Mouse (Mus musculus): ENCODE results near the gene Ccdc183.

Gene Ccdc183

DNA sequence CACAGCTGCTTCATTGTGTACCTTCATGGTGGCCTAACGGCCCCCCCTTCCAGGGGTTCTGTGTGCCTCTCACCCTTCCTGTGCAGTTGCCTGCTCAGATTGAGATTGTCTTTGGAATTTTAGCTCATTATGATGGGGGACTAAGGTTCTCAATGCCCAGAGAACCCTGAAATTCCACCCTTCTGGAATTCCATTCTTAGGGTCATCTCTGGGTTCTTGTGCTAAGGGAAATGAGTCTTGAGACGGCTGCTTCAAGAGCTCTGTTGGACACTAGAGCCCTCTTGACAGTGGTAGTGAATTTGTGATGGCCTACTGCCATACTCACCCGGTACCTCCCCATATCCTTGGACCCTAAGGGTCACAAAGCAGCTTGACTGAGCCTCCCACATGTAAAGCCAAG is at the start of gene Ccdc183:
TSS of gene Ccdc183 (minus strand) at position 101 of the 400 bp plus-strand sequence.
- DNase-seq (ENCODE audit: low spot score), result no peak

DNA sequence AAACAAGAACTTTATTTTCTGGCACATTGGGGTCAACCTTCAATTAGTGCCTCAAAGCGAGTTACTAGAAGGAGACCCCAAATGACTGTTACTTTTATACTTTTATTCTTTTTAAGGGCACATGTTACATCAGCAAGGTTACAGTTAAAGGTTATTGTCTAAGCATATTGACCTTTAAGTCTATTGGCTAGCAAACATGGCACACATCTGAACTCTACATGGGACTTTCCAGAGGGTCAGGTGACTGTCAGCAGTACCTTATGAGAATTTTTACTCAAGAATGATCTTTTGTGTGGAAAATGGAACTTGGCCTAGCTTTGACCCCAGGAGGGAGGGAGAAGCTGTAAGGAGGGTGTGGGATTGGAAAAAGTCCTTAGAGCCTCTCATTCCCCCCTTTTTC is 49.0 kb upstream of the Ccdc183 start:
- no peak for DNase-seq (ENCODE audit: low spot score)

DNA sequence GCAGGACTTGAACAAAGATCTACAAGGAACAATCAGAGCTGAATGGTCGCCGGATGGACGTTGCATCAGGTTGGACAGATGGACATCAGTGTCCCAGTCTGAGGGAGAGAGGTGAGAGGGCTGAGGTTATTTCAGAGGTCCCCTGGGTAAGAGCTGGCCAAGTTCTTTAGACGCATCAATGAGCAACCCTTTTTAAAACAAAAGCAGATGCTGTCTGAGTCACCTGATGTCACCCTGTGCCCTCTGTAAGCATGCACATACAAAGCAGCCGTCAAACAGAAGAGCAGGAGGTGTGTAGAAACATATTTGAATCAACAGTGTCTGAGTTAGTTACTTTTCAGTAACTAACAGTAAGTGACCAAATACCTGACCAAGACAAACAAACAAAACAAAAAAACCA is 46.6 kb upstream of the Ccdc183 start:
- DNase-seq (ENCODE audit: low spot score), result no peak

DNA sequence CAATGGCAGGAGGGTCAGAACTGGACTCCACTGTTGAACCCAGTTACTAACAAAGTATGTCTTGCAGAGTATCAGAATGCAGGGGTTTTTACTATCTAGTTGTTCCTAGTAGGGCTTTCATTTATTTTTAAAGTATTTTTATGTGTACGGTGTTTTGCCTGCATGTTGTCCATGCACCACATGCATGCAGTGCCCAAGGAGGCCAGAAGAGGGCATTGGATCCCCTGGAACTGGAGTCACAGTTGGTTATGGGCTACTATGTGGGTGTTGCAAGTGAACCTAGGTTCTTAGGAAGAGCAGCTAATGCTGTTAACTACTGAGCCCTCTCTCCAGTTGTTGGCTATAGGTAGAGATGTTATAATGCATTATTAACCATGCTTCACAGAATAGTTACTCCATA is 46.0 kb upstream of the Ccdc183 start:
- DNase-seq (ENCODE audit: low spot score), result peak; percentile 69

DNA sequence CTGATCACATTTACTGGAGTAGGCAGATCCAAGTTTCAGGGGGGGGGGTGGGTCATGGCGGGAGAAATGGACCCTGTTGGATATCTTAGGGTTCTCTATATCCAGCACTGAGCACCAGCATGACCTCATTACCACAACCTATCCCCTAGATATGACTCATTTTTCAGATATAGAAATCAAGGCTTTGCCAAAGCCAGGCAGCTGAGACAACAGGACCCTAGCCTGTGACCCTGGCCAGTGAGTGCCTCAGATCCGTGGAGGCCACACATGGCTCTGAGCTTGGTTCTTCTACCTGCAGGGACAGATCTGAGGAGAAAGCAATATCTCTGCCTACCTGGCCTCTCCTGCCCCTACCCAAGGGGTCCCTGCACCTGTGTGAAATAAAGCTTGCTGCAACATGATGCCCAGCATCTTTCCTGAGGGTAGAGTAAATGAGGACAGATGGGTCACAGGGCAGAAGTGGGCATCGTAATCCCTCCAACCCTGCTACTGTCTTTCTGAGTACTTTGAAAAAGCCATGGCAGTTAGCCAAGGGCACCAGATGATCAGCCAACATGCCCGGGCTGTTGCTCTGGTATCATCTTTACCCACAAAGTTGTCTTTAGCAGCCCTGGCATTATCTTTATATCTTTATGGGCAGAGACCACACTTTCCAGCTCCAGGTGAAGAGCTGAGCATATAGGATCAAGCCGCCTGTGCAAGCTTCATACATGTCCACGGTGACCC is 43.9 kb upstream of the Ccdc183 start:
- no peak for DNase-seq (ENCODE audit: low spot score)

DNA sequence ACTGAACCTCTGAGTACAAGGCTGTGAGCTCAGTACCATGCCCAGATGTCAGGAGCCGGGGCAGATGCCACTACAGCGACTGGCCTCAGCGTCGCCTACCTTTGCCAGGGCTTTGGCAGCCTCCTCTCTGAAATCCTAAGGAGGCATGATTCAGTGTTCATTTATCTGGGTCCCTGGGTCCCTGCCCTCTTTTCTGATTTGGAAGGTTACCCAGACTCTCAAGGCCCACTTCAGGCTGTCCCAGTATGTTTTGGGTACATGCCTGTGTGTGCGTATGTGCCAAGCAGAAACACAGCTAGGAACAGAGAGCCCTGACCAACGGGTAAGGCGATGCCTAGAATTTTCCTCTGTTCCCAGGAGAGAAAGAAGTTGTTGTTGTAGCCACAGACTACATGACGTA is 42.8 kb upstream of the Ccdc183 start:
- DNase-seq (ENCODE audit: low spot score), result no peak

DNA sequence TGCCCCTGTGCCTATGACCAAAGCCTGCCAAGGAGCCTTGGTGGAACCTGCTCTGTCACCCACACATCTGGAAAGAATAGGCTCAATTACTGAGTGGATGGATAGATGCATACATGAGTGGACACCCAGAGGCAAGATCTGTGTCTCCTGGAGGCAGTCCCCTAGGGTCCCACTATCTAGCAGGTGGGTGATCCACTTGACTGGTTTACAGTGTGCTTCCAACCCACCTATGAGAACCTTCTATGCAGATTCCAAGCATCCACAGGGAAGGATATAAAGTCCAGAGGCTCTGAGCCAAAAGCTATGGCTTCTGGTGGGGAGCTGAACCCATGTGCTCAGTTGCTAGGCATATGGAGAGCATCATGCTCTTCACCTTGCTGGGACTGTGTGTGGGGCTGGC is 40.2 kb upstream of the Ccdc183 start, which contains the start of gene Lcn5:
TSS of gene Lcn5 (plus strand) at position 301 of the 400 bp plus-strand sequence.
- no peak for DNase-seq (ENCODE audit: low spot score)

DNA sequence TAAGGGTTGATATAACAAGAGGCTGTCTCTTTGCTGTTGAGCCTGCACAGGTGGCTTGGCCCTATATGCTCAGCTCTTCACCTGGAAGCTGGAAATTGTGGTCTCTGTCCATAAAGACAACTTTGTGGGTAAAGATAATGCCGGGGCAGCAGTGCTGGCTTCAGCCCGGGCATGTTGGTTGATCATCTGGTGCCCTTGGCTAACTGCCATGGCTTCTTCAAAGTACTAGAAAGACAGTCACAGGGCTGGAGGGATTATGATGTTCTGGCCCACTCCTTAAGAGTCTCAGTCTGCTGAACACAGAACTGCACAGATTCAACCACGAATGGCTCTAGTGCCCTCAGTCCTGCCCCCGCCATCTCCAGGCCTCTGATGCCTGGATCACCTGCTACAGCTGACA is 39.8 kb upstream of the Ccdc183 start:
- DNase-seq (ENCODE audit: low spot score), result no peak

DNA sequence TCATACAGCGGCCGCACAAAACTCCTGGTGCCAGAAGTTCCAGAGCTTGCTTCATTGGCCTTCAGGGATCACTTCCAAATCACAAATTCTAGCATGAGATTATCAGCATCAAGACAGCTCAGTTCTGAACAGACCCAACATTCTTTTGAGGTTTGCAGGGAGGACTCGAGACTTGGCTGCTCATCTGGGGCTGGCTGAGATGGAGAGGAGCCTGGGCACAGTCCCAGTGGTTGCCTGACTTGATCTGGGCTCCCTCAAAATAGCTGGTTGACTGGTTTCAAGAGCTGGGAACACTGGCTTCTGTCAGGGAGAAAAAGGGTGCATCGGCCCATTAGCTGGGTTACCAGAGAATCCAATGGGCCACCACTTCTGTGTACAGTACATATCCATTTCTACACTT is 39.2 kb upstream of the Ccdc183 start:
- DNase-seq (ENCODE audit: low spot score), result no peak

DNA sequence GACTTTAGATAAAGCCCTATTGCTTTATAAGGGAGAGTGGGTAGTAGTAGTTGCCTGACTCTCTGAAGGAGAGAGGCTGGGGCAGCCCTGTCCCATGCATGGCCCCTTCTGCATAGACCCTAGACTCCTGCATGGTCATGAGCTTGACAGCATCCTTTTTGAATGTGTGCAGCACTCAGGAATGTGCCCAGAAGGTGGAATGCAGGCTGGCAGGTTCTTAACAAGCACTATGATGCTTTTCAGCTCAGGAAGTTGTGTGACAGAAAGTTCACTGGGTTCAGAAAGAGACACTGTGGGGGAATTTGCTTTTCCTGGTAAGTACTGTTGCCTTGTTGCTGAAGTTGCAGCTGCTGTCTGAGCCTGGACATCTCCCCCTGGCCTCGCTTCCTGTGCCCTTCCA is 37.0 kb upstream of the Ccdc183 start:
- no peak for DNase-seq (ENCODE audit: low spot score)

DNA sequence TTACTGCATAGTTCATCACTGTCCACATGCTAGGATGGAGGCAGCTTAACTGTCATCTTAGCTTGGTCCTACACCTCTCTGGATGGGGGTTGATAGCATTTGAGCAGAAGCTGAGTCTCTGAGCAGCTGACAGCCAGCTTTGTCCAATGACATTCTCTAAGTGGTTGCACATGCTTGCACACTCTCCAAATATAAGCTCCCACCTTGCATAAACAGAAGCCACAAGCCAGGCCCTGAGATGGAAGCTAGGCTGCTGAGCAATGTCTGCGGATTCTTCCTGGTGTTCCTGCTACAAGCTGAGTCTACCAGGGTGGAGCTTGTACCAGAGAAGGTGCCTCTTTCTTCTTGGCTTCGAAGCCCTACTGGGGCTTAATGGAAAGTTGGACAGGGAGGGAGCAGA is 35.4 kb upstream of the Ccdc183 start, which contains the start of gene Lcn8:
TSS of gene Lcn8 (plus strand) at position 219 of the 400 bp plus-strand sequence.
- DNase-seq (ENCODE audit: low spot score), result no peak

DNA sequence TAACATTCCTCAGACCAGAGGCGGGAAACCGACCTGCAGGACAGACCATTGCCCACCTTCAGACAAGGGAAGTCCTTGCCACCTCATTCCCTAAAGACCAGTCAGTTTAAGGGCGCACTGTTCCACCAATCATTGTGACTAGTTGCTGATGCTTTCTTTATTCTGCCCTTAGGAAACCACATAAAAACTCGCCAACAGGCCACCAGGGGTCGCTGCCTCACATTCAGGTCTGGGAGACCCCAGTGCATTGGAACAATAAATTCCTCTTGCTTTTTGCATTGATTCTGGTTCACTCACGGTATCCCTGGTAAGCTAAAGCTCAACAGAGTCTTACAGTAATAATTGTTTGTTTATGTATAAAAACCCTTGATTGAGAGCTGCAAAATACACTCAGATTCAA is 22.4 kb upstream of the Ccdc183 start:
- DNase-seq (ENCODE audit: low spot score), result peak; percentile 38

DNA sequence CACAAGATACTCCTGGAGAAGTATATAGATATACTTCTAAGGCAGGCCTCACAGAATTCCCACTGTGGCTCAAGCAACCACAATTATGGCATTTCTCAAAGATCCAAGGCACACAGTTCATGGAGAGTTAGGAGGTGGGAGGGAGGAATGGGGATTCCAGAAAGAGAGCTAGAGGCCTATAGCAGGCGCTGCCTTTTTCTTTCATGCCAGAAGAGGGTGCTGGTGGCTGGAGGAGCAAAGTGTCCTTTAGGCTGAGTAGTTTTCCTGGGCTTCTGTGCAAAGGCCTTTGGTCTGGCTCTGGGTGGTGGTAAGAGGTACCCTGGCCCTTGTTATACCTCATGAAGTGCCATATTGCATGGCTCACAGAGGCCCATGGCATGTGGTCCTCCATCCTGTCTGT is 16.6 kb upstream of the Ccdc183 start:
- DNase-seq (ENCODE audit: low spot score), result no peak

DNA sequence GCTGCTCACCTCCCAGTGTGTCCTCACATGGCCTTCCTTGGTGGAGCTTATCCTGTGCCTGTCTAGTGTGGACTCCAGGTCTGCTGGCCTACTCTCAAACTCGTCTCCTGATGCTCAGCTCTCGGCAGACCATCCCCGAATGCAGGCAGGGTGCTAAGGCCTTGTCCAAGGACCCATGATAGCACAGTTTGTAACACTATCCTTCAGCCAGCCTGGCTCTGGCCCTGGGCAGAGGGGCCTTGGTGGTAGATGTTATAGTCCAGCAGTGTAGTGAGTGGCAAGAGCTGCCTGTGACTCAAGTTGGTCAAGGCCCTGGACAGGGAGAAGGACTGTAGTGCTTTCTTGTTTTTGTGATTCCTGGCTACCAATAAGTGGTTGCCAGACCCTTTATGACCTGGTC is 16.1 kb upstream of the Ccdc183 start:
- no peak for DNase-seq (ENCODE audit: low spot score)

DNA sequence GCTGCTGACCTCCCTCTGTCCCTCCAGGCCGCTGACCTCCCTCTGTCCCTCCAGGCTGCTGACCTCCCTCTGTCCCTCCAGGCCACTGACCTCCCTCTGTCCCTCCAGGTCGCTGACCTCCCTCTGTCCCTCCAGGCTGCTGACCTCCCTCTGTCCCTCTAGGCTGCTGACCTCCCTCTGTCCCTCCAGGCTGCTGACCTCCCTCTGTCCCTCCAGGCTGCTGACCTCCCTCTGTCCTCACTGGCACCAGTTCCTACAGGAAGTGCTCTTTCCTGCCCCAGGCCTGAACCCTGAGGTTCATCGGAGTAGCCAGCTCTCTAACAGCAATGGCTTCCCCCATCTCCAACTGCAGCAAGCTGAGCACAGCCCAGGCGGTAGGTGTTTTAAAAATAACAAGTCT is 11.3 kb upstream of the Ccdc183 start:
- no peak for DNase-seq (ENCODE audit: low spot score)

DNA sequence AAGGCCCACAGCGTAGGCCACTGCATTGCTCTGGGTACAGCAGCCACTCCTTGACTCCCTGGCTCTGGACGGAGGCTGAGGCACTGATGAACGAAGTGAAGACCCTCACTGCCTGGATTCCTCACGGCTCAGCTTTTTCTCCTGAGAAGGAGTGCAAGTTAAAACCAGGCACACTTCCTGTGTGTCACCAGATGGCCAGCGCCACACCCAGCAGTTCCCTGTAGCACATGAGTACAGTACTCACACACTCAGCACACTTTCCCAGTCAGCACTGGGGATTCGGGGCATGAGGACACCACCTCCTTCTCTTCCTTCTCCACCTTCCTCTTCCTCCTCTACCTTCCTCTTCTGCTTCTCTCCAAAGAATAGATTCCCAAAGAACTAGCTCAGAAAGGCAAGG is 10.3 kb upstream of the Ccdc183 start, which contains the start of gene Fcna:
TSS of gene Fcna (minus strand) at position 220 of the 400 bp plus-strand sequence.
- no peak for DNase-seq (ENCODE audit: low spot score)

DNA sequence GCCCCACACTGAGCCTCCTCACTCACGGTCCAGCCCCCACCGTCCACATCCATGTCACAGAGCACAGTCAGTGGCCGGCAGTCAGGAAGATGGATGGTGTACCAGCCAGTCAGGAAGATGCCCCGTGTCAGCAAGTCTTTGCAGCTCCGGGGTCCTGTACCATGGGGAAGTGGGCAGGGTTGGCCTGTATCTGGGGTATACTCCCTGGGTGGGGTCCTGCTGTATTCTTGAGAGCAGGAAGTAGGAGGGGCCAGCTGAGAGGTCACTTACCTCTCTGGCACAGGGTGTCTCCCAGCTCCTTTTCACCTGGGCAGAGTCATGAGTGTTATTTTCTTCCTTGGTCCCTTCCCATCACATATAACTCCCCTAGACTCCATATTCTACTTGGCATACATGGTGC is 8.5 kb upstream of the Ccdc183 start:
- DNase-seq (ENCODE audit: low spot score), result no peak

DNA sequence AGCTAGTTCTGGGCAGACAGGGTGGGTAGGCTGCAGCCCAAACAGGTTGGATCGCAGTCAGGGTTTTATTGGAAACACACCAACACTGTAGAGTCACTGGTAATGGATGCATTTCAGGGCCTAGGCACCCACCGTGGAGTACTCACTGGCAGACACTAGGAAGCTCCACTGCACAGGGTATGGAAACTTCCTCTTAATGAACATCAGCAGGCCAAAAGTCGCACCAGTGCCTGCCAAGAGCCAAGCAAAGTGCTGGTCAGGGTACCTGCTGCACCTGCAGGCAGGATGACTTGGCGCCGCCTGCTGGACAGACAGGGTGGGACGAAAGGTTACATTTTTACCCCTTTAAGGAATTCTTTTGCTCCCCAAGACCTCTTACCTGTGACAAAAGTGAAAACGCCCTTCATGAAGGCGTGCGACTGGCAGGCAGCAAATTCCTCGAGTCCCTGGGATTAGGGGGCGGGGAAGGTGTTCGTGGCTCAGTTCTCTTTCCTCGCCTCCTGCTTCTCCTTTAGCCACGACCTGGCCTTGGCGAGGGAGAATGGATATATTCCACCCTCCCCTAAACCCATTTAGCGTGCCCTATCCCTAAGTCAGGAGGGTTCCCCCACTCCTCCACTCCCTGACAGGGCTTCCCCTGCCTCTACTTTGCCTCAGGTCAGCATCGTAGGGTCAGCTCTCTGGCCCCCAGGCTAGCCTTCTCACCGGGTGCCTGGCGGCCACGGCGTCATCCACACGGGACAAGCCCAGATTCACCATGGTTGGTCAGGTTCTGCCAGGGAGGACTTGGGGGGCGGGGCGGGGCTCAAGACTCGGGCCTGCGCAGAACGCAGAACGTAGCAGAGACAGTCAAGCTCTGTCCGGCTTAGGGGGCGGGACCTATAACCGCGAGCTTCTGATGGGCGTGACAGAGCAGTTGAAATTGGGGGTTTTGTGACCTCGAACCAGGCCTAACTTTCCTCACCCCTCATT is 4.0 kb upstream of the Ccdc183 start, which contains the start of gene Tmem141:
TSS of gene Tmem141 (minus strand) at position 777 of the 972 bp plus-strand sequence.
- peak; percentile 90 for DNase-seq (ENCODE audit: low spot score)

DNA sequence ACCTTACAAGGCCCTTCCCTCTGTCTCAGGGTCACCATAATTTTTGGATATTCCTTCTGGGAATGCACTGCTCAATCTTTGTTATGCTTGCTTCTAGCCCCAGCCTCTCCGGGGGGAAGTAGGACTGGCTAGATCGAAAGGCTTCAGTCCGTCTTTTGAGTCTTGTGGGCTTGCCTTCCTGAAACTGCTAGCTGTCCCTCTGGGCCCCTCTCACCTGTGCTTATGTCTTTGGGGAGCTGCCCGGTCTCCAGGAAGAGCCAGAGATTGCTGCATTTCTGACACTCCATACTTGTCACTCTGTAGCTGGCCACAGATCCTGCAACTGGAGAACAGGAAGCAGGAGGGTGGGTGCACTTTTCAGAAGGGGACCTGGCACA is 3.4 kb upstream of the Ccdc183 start:
- DNase-seq (ENCODE audit: low spot score), result no peak

DNA sequence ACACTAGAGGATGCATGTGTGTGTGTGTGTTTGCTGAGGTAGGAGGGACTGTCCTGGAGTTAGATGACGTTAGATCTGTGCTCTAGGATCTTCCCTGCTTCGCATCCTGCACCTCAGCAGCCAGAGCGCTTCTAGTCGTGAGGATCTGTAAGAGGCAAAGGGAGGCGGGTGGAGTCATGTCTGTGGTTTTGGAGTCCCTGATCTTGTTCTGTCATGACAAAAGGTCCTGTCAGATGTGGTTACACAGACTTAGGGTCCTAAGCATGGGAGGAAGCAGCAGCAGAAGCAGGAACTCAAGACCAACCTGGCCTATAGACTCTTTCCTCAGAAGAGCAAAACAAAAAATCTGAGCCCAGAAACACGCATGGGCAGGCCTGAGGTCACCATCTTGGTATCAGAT is 2.9 kb upstream of the Ccdc183 start:
- DNase-seq (ENCODE audit: low spot score), result no peak

DNA sequence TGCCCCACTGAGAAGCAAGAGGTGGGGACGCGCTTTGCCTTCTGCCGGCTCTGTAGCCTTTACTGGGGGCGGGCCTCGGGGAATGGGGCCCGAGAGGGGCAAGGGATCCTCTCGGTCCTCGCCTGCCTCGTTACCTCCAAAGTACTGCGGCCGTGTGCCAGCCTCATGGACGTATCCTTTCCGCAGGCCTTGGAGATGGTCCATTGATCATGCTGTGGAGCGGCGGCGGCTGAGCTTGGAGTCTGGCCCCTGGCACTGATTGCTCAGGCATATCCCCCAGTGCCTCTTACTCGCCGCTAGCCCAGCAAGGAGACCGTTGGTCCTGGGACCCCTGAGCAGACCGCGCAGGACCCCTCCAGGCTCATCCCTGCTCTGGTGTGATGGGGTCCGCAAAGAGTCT is 1.1 kb downstream of the Ccdc183 start:
- no peak for DNase-seq (ENCODE audit: low spot score)

DNA sequence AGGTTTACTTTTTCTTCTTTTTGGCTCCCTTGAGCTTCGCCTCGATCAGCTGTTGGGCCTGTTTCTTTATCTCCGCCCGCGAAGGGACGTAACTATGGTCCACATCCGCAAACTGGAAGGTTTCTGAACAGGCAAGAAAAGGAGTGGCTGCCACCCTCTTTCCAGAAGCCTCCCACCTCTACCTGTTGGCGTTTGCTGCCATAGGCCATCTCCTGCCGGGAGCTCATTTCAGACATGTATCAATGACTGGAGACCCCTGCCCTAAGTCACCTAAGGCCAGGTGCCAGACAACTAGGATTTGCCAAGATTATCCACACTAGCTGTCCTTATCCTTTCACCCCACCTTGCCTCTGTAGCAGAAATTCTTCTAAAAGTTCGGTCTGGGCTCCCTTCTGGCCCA is 8.8 kb downstream of the Ccdc183 start:
- DNase-seq (ENCODE audit: low spot score), result no peak
